Mouse (Mus musculus): ENCODE results near the gene Sp4. TPM values are rescaled to one million over a fixed set of nuclear protein-coding genes. Genes with fewer than 3 reads are reported as not detected.
A peak's percentile ranks its signal among the peaks of the same experiment; 100 is the strongest.

Gene Sp4
- polyA plus RNA-seq, 1 experiment from 2014 or later = 13.7 TPM

DNA sequence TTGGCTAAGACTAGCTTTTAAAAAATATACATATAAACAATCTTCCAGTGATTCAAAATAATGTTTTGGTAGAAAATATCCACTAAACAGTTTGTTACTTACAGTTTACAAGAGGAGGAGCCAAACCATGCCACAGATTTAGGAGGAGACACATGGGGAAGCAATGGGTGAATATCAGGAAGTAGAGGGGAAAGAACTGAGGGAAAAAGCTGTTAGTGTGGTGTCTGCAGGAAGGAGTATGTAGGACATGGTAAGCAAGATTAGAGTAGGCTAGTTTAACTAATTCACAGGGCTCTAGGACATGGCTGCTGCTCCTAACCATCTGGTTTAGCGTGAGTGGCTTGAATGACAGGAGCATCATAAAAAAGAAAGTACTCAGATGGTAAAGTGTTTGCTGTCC is 19.3 kb downstream of the Sp4 start:
- no peak for DNase-seq (ENCODE audit: low spot score)

GRCm38 (mm10) chr12:118276385-118276784 is 24.9 kb downstream of the Sp4 start:
- no peak for DNase-seq (ENCODE audit: low spot score)

DNA sequence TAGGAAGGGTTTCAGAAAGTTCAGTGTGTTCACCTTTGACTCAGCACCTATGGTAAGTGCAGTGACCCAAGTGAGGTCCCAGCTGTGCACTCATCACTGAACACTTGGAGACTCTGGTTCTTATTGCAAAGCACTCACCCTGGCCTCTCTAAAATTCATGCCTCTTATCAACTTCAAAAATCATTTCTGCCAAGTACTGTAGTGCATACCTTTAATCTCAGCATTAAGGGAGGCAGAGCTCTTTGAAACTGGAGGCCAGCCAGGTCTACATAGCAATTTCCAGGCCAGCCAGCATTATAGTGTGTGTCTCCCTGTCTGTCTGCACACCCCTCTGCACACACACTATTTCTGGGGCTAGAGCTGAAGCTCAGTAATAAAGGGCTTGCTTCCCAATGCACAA is 36.3 kb downstream of the Sp4 start:
- DNase-seq (ENCODE audit: low spot score) = no peak

DNA sequence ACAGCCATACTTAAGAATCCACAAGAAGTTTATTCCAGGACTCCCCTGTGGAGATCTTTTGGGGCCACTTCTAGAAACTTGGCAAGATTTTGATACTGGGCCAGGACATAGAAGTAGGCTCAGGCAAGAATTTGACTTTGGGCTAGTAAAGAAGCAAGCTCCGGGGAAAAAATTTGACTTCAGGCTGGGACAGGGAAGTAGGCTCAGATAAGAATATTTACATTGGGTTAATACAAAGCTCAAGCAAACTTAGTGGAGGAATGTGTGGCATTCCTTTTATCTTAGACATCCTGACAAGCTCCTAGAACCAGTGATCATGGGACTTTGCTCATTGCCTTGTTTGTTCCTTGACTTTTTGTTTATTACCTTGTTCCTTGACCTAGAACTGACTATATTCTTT is 37.4 kb downstream of the Sp4 start:
- no peak for DNase-seq (ENCODE audit: low spot score)

- DNase-seq (ENCODE audit: low spot score) = peak; percentile 15
These were observed 45.9 kb downstream of the Sp4 start for GRCm38 (mm10) chr12:118255292-118255782.

DNA sequence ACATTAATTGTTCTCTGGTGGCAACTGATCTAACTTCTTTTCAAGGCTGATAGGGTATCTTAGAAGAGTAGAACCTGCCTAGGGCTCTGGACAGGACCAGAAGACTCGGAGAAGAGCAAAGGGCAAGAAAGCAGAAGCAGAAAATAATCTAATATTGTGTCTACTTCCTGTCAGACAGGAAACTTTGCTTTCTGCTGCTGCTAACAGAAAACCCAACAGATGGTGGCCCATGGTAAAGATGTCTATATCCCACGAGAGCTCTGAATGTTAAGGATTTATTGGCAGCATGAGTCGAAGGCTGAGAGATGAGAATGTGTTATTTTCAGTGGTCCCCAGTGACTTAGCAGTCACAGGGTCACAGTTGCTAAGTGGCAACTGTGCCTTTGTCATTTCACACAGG is 80.1 kb downstream of the Sp4 start:
- no peak for DNase-seq (ENCODE audit: low spot score)

- DNase-seq (ENCODE audit: low spot score) = no peak
These were observed 81.2 kb downstream of the Sp4 start for GRCm38 (mm10) chr12:118220062-118220461.

DNA sequence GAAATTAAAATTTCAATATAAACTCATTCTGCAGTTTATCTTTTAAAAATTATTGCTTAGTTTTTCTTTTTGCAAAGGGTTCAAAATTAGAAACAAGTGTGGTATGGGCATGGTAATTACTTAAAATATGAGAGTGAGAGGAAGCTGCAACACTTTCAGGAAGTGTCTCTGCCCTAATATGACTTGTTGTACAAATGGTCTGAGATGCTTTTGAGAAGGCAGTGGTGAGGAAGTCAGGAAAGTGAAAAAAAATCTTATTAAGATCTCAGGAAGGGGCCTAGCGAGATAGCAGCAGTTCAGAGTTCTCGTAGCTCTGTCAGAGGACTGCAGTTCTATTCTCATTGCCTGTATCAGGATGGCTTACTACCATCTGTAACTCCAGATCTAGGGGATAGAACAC is 89.1 kb downstream of the Sp4 start:
- no peak for DNase-seq (ENCODE audit: low spot score)

- peak; percentile 40 for DNase-seq (ENCODE audit: low spot score)
These were observed 102.7 kb downstream of the Sp4 start, which contains the start of gene Dnah11 for GRCm38 (mm10) chr12:118198386-118199093. Dnah11 (minus strand) TSS chr12:118199043.

- DNase-seq (ENCODE audit: low spot score) = no peak
These were observed 104.7 kb downstream of the Sp4 start for GRCm38 (mm10) chr12:118196583-118196982.

DNA sequence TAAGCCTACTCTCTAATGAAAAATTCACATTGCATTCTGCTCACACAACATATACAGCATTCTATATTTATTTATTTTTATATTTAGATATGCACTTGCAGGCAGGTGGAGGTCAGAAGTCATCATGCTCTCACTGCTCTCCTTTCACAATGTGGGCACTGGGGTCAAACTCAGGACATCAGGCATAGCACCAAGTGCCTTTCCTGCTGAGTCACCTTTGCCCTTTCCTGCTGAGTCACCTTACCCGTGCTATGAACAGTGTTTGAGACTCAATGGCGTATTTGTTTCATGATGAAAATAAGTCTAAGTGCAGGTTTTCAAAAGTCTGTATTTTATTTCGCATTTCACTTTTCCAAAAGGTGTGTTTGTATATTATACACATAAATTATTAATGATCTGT is 111.7 kb downstream of the Sp4 start:
- DNase-seq (ENCODE audit: low spot score) = no peak

DNA sequence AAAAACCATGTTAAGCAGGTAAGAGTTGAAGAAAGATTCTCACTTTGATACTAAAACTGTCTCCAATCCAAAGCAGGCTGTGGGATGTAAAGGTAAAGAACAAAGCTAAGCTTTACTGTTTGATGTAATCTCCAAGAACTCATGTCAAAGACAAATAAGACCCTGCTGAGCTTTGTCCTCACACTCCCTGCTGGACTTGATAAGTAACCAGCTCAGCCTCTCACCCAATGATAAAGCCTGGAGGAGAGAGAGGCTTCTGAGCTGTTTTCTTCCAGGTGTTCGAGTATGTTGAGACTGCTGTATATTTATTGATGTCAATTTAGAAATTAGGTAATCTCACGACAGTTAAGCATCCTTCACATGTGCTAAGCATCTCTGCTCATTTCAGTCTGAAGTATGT is 113.6 kb downstream of the Sp4 start:
- no peak for DNase-seq (ENCODE audit: low spot score)

DNA sequence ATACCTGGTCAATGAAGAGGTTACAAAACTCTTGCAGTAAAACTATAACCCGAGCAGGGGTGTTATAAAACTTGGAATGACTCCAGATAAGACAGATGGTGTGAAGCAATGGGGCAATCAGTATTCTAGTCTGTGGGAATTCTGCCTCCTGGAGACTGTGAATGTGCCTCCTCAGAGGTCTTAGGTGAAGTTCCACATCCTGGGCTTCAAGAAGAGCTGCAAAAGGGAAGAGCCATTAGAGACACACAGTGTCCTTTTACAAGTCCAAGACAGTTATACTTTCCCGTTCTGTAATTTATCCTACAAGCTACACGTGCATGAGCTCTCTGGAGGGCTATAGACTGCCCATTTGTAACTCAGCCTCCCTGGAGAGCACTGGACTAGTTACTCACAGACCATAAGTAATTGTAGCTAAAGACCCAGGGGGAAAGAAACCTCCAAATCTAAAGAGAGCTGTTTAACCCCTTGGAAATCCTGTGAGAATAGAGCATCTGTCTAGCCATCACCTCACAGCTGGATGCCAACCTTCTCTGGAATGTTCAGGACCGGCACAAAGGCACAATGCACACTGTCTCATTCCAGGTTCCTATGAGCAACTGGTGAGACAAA is 114.3 kb downstream of the Sp4 start:
- no peak for DNase-seq (ENCODE audit: low spot score)

DNA sequence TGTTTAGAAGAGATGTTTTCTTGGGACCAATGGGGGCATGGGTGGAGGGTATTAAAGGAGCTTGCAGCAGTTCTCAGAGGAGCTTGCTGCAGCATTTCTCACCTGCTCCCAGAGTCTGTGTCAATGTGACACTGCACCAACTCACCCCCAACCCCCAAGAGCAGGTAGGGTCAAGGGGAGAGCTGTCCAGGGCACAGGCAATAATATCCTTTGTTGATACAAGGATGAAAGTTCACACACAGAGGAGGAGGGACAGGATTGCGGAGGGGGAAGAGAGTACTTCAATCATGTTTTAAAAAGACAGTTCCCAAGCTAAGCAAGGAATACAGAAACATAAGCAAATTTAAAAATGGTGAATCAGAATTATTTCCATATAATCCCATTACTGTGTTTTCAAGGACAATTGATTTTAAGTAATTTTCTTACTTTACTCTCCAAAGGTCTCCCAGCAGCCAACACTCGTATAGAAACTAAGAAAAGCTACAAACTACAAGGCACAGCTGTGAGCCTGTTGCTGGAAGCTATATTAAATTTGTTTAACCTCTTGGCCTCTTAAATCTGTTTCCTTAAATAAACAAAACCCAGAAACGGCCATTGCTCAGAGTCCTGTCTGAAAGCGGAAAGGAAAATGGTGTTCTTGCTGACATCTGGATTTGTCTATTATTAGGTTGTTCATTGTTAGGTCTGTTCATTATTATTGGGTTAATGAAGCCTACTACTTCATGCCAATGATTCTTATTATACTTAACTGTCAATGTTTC is 114.9 kb downstream of the Sp4 start:
- no peak for DNase-seq (ENCODE audit: low spot score)

Other genes with a start within 250 kb of the Sp4 start
- gene Dnah11, start 102.4 kb downstream of the Sp4 start, polyA plus RNA-seq (2015; fragmentation: Nextera tagmentation; extraction: Ambion mirVana) = 0.03 and 0.04 TPM in 2 replicates